Mouse (Mus musculus) kidney, adult 11 months (tissue): ENCODE data around the gene Dcst1.

Source experiments
- DNase-seq: peaks from one replicate; pipeline ENCODE4 v3.0.0; 2022

Gene Dcst1

GRCm38 (mm10) chr3:89305551-89306325 lies 59.3 kb downstream of the Dcst1 start:
- DNase-seq = peak; percentile 67

- no peak for DNase-seq
Observed at GRCm38 (mm10) chr3:89305105-89305504, 59.9 kb downstream of the Dcst1 start.

- DNase-seq = no peak
Observed at GRCm38 (mm10) chr3:89304440-89304839, 60.6 kb downstream of the Dcst1 start.

- no peak for DNase-seq
Observed at GRCm38 (mm10) chr3:89300514-89300913, 64.5 kb downstream of the Dcst1 start.
